Mouse (Mus musculus): Measurements from ENCODE around the gene Ntrk3. TPM values are rescaled to one million over a fixed set of nuclear protein-coding genes. Genes with fewer than 3 reads are reported as not detected.

Ntrk3 gene
- polyA plus RNA-seq, 1 experiment from 2014 or later: 1.3 TPM

DNA sequence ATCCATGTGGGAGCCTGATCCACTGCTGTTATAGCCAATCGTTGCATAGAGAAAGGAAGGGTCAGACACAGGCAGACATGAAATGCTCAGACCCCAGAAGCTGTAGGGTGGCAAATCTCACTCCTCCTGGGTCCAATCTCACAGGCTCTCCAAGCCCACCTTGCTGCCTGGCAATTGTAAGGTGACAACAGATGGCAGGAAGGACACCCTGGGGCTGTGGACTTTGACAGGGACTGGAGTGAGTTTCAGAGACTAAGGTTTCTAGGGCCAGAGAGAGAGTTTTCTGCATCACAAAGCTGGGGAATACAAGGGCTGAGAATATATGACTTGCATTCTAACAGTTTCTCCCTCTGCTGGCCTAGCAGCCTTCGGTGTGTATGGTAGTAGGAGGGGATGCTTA lies 359.5 kb downstream of the Ntrk3 start:
- no peak overlapping the region for H3K27ac ChIP-seq
- H3K27me3 ChIP-seq (ENCODE audit: insufficient read depth, low read length): no peaks in the 10 kb centered on the region
- no peak for TF ChIP-seq CTCF (IDR thresholded peaks at IDR 0.05; ENCODE audit: low read depth)
- no peak overlapping the region for H3K4me2 ChIP-seq (ENCODE audit: low read length)
- H3K9ac ChIP-seq (ENCODE audit: low read depth, low read length): no peak overlapping the region
- 60% methylated on average over 2 of the region's 2 CpGs for WGBS
- H3K36me3 ChIP-seq (ENCODE audit: insufficient read depth, low read length): no peaks in the 10 kb centered on the region
- no peaks in the 10 kb centered on the region for H3K9me3 ChIP-seq (replicated peaks; ENCODE audit: low read length)
- no peaks in the 10 kb centered on the region for H3K4me1 ChIP-seq (replicated peaks; ENCODE audit: insufficient read depth, low read length)
- no peak for ATAC-seq (replicated peaks; ENCODE audit: low FRiP score, low read depth)
- no peak for DNase-seq (ENCODE audit: low spot score)
- H3K4me3 ChIP-seq (replicated peaks; ENCODE audit: low read depth, low read length): no peak overlapping the region

- H3K27ac ChIP-seq: no peak overlapping the region
- TF ChIP-seq CTCF (IDR thresholded peaks at IDR 0.05; ENCODE audit: low read depth): no peak
- no peak overlapping the region for H3K9ac ChIP-seq (ENCODE audit: low read depth, low read length)
- no peak overlapping the region for H3K4me2 ChIP-seq (ENCODE audit: low read length)
- 51% methylated on average over 4 of the region's 4 CpGs for WGBS
- DNase-seq (ENCODE audit: low spot score) (no peak), ATAC-seq (replicated peaks; ENCODE audit: low FRiP score, low read depth) (no peak)
- H3K9me3 ChIP-seq (replicated peaks; ENCODE audit: low read length): no peaks in the 10 kb centered on the region
- H3K4me3 ChIP-seq (replicated peaks; ENCODE audit: low read depth, low read length): no peak overlapping the region
- no peaks in the 10 kb centered on the region for H3K27me3 ChIP-seq (ENCODE audit: insufficient read depth, low read length)
- H3K4me1 ChIP-seq (replicated peaks; ENCODE audit: insufficient read depth, low read length): no peaks in the 10 kb centered on the region
- no peaks in the 10 kb centered on the region for H3K36me3 ChIP-seq (ENCODE audit: insufficient read depth, low read length)
Observed at GRCm38 (mm10) chr7:78376875-78377274, 360.9 kb downstream of the Ntrk3 start.

DNA sequence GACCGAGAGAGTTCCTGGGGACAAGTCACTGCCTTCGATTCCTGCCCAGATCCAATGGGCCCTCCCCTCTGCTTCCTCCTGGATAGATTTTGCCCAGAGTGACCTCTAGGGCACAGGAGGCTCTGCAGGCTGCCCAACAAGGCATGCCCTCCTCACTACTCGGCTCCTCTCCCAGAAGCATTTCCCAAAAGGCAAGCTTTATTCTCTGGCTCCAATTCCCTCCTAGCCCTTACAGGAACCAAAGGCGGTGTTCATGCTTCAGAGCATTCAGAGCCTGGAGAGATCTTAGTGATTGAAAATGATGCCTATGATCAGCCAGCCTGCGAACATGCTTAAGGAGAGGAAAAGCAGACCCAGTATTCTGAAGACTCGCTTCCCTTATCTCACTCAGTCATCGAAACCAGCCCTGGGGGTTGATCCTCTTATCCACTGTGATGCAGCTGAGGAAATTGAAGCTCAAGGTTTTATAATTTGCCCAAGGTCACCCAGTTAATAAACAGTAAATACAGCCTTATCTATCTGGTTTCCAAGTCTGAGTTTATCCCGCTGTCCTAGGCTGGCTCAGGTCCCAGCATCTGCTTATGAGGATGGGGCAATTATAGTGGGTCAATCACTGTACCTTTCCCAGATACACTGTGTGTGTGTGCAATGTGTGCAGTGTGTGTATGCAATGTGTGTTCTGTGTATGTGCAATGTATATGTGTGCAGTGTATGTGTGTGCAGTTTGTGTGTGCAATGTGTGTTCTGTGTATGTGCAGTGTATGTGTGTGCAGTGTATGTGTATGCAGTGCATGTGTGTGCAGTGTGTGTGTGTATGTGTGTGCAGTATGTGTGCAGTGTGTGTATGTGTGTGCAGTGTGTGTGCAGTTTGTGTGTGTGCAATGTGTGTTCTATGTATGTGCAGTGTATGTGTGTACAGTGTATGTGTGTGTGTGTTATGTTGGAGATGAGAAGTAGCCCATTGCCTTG lies 376.2 kb downstream of the Ntrk3 start:
- TF ChIP-seq CTCF (IDR thresholded peaks at IDR 0.05; ENCODE audit: low read depth): peak; percentile 4; the same call in 1 of the 2 replicates
- H3K4me1 ChIP-seq (replicated peaks; ENCODE audit: insufficient read depth, low read length): 0 out of 2 replicates have a peak, but pooled peaks cover 4% of the 10 kb centered on the region
- DNase-seq (ENCODE audit: low spot score) (peak; percentile 36), ATAC-seq (replicated peaks; ENCODE audit: low FRiP score, low read depth) (no peak)
- H3K27ac ChIP-seq: no peak overlapping the region
- no peaks in the 10 kb centered on the region for H3K27me3 ChIP-seq (ENCODE audit: insufficient read depth, low read length)
- H3K4me2 ChIP-seq (ENCODE audit: low read length): no peak overlapping the region
- H3K4me3 ChIP-seq (replicated peaks; ENCODE audit: low read depth, low read length): no peak overlapping the region
- no peaks in the 10 kb centered on the region for H3K36me3 ChIP-seq (ENCODE audit: insufficient read depth, low read length)
- H3K9ac ChIP-seq (ENCODE audit: low read depth, low read length): no peak overlapping the region
- no peaks in the 10 kb centered on the region for H3K9me3 ChIP-seq (replicated peaks; ENCODE audit: low read length)
- 33% methylated on average over 8 of the region's 8 CpGs for WGBS

DNA sequence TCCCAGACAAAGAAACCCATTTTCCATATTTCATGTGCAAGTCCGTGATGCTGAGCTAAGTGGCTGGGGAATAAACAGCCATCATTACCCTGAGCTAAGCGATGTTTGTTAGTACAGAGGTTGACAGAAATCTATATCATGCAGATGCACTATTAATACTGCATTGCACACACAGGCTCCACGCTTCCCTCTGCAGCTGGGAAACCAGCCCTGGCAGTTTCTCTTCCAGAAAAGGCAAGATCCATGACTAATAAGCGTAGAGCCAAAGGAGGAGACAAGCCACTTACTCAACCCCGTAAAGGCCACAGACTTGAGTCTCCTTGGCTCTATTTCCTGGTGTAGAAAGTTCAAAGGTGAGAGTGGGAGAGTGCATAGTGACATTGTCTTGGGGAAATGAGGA lies 390.3 kb downstream of the Ntrk3 start:
- no peak overlapping the region for H3K9ac ChIP-seq (ENCODE audit: low read depth, low read length)
- H3K4me3 ChIP-seq (replicated peaks; ENCODE audit: low read depth, low read length): no peak overlapping the region
- no peak overlapping the region for H3K27ac ChIP-seq
- H3K27me3 ChIP-seq (ENCODE audit: insufficient read depth, low read length): no peaks in the 10 kb centered on the region
- H3K4me2 ChIP-seq (ENCODE audit: low read length): no peak overlapping the region
- WGBS: 70% methylated on average over 5 of the region's 5 CpGs
- no peak for TF ChIP-seq CTCF (IDR thresholded peaks at IDR 0.05; ENCODE audit: low read depth)
- no peaks in the 10 kb centered on the region for H3K36me3 ChIP-seq (ENCODE audit: insufficient read depth, low read length)
- H3K9me3 ChIP-seq (replicated peaks; ENCODE audit: low read length): no peaks in the 10 kb centered on the region
- no peak for ATAC-seq (replicated peaks; ENCODE audit: low FRiP score, low read depth)
- DNase-seq (ENCODE audit: low spot score): no peak
- no peaks in the 10 kb centered on the region for H3K4me1 ChIP-seq (replicated peaks; ENCODE audit: insufficient read depth, low read length)

DNA sequence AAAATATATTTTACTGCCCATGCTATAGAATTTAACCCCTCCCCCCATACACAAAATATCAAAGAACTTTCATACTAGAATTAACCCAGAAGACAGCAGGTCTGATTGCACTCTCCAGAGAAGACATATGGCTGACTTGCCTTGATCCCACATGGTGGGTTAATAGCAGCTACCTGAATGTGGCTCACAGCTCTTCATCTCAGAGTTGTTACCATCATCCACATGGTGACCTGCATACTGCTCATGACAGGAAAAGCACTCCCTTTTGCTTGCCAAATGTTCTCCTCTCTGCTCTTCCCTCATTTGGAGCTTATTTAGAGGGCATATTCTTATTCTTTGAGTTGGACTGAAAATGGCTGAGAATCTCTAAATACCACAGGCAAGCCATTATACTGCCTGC lies 404.4 kb downstream of the Ntrk3 start:
- Histone ChIP-seq H3K9ac (ENCODE audit: low read depth, low read length) (no peak overlapping the region), H3K27me3 (ENCODE audit: insufficient read depth, low read length) (no peaks in the 10 kb centered on the region), H3K4me3 (replicated peaks; ENCODE audit: low read depth, low read length) (no peak overlapping the region), H3K4me2 (ENCODE audit: low read length) (no peak overlapping the region), H3K4me1 (replicated peaks; ENCODE audit: insufficient read depth, low read length) (no peaks in the 10 kb centered on the region), H3K27ac (no peak overlapping the region), H3K36me3 (ENCODE audit: insufficient read depth, low read length) (no peaks in the 10 kb centered on the region), H3K9me3 (replicated peaks; ENCODE audit: low read length) (no peaks in the 10 kb centered on the region)
- no peak for TF ChIP-seq CTCF (IDR thresholded peaks at IDR 0.05; ENCODE audit: low read depth)
- ATAC-seq (replicated peaks; ENCODE audit: low FRiP score, low read depth): no peak
- DNase-seq (ENCODE audit: low spot score): no peak

- WGBS: 82% methylated on average over 2 of the region's 2 CpGs
- no peak for TF ChIP-seq CTCF (IDR thresholded peaks at IDR 0.05; ENCODE audit: low read depth)
- Histone ChIP-seq H3K4me1 (replicated peaks; ENCODE audit: insufficient read depth, low read length) (no peaks in the 10 kb centered on the region), H3K9me3 (replicated peaks; ENCODE audit: low read length) (no peaks in the 10 kb centered on the region), H3K27me3 (ENCODE audit: insufficient read depth, low read length) (no peaks in the 10 kb centered on the region), H3K36me3 (ENCODE audit: insufficient read depth, low read length) (no peaks in the 10 kb centered on the region), H3K9ac (ENCODE audit: low read depth, low read length) (no peak overlapping the region), H3K4me3 (replicated peaks; ENCODE audit: low read depth, low read length) (no peak overlapping the region), H3K27ac (no peak overlapping the region), H3K4me2 (ENCODE audit: low read length) (no peak overlapping the region)
- DNase-seq (ENCODE audit: low spot score) (no peak), ATAC-seq (replicated peaks; ENCODE audit: low FRiP score, low read depth) (no peak)
Observed at GRCm38 (mm10) chr7:78328301-78328700, 409.5 kb downstream of the Ntrk3 start.

All from kidney, postnatal 0 days (tissue).